Mouse (Mus musculus) heart, adult 18-20 months (tissue): ENCODE measurements around the gene Olfr774. TPM values are rescaled to one million over a fixed set of nuclear protein-coding genes. Genes with fewer than 3 reads are reported as not detected.
"Not testable (repeated sequence)": the region's sequence is repeated elsewhere in the genome, so short reads cannot be mapped to it uniquely, and the experiment has no call there.

Experiments
- DNase-seq, 2 experiments: peaks; one replicate each; pipeline ENCODE4 v3.0.0; 2021 to 2022; ENCODE audit warnings: mixed read lengths in 1 of 2
- long read RNA-seq, 2 experiments: library from polyadenylated mRNA; stranded (forward); transcript quantifications; one replicate each; pipeline ENCODE4 v2.0.0; 2021
- total RNA-seq, 2 experiments: library from RNA; stranded (reverse); gene quantifications; 2 replicates each; pipeline ENCODE4 v1.2.3; 2021

Gene Olfr774
- total RNA-seq: not detected
- long read RNA-seq, experiment 1: 0 reads
- long read RNA-seq, experiment 2: 0 reads

DNA sequence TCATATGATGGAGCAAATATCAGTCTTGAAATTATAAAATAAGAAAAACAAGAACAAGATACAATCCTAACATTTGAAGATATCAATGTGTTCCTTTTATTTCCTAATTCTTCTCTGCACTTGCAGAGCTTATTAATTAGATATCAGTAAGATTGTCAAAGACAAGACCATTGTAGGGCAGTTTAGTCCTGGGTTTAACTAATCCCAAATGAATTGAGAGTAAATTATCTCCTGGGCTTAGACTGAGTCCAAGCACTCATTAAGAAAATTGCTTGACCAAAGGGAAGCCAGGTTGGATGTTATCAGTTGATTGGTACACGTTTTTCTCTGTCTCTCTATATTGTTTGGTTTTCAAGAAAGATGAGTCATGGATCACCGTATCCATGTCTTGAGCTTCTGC lies at the start of gene Olfr774:
TSS of gene Olfr774 (plus strand) at position 301 of the 400 bp plus-strand sequence.
- DNase-seq: no peak

DNA sequence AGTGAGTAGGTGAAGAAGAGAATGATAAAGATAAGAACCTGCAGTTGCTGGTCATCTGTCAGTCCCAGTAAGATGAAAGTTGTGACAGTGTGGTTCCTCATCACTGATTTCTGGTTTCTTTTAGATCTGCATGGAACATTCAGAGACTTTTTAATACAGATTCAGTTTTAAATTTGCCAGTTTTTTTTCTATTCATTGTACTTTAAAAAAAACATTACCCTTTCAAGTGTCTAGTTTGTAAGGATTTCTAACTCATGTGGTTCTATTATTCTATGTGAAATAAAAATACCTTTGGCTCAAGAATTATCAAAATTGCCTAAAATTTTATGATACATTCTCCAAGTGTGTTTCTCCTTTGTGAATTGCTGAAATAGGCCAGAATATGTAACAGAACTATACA lies 48.7 kb upstream of the Olfr774 start, which contains the start of gene Olfr773:
TSS of gene Olfr773 (minus strand) at position 101 of the 400 bp plus-strand sequence.
- not testable (repeated sequence) for DNase-seq

DNA sequence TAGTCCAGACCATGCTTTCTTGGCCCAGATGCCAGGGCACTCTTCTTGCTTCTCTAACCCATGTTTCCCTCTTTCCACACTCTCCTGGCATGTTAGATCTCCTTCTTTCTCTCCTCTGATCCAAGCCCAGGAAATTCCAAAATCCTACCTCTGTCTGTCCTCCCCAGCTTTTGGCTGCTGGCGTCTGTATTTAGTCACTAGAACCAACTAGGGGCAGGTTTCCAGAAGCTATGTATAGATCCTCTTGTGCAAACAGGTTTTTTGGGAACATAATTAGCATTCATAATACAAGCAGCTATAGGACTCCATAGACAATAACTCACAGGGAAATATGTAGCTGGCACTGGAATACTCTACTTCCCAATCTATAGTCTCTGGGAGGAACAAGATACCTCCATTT lies 5.3 kb upstream of the Olfr774 start:
- DNase-seq: no peak

DNA sequence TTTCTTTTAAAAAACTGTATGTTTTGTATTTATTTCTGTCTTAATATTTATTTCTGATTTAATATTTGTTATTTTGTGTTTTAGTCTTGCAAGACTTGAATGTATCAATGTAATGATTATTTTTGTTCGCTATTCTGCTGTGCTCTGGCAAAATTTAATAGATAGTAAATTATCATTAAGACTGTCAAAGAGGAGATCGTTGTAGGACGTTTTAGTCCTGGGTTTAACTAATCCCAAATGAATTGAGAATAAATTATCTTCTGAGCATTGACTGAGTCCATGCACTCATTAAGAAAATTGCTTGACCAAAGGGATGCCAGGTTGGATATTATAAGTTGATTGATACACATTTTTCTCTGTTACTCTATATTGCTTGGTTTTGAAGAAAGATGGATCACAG lies 12.1 kb downstream of the Olfr774 start, which contains the start of gene Olfr775:
TSS of gene Olfr775 (plus strand) at position 301 of the 400 bp plus-strand sequence.
- no peak for DNase-seq

- DNase-seq: no peak
Measured at GRCm38 (mm10) chr10:129258827-129259226, 22.8 kb downstream of the Olfr774 start, which contains the start of gene Olfr776. Gene Olfr776 (plus strand): TSS chr10:129259127.

DNA sequence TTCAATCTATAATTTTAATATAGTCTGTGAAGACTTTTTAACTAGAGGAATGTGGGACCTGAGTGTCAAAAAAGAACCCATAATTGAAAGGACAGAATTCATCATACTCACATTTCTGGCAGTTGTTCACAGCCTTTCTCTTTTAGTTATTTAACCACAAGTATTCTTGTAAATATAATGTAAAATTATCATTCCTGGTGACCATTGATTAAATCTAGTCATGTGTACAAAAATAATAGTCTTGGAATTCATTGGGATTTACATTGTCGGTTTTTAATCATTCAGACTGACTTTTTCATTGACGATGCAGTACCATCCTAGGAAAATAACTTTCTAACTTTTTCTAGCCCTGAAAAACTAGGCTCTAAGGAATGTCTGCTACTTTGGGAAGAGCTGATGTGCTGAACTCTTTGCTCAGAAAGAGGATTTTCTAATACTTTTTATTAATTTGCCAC lies 35.1 kb downstream of the Olfr774 start, which contains the start of gene Olfr777:
TSS of gene Olfr777 (minus strand) at position 405 of the 455 bp plus-strand sequence.
- DNase-seq: no peak

Other genes with a start within 250 kb of the Olfr774 start
- gene Olfr9, start 246.8 kb upstream of the Olfr774 start, total RNA-seq: not detected
- gene Olfr763, start 225.4 kb upstream of the Olfr774 start, total RNA-seq: not detected
- gene Olfr764-ps1, start 196.3 kb upstream of the Olfr774 start, total RNA-seq: not detected
- gene Olfr765, start 186.2 kb upstream of the Olfr774 start, total RNA-seq: not detected
- gene Olfr766-ps1, start 167.2 kb upstream of the Olfr774 start, total RNA-seq: not detected
- not detected for gene Olfr767, start 153.3 kb upstream of the Olfr774 start, total RNA-seq
- not detected for gene Olfr768, start 136.8 kb upstream of the Olfr774 start, total RNA-seq
- gene Olfr769, start 118.3 kb upstream of the Olfr774 start, total RNA-seq: not detected
- not detected for gene Olfr770, start 97.2 kb upstream of the Olfr774 start, total RNA-seq
- not detected for gene Olfr771, start 71.5 kb upstream of the Olfr774 start, total RNA-seq
- gene Olfr772, start 58.3 kb upstream of the Olfr774 start, total RNA-seq: not detected
- not detected for gene Olfr773, start 48.8 kb upstream of the Olfr774 start, total RNA-seq
- gene Olfr775, start 12.2 kb downstream of the Olfr774 start, total RNA-seq: not detected
- gene Olfr776, start 22.9 kb downstream of the Olfr774 start, total RNA-seq: not detected
- not detected for gene Olfr777, start 35.3 kb downstream of the Olfr774 start, total RNA-seq
- gene Olfr780, start 81.9 kb downstream of the Olfr774 start, total RNA-seq: not detected
- gene Olfr781, start 92.7 kb downstream of the Olfr774 start, total RNA-seq: not detected
- gene Olfr782, start 112.6 kb downstream of the Olfr774 start, total RNA-seq: not detected
- not detected for gene Olfr784, start 147.9 kb downstream of the Olfr774 start, total RNA-seq
- gene Olfr785, start 169.2 kb downstream of the Olfr774 start, total RNA-seq: not detected
- not detected for gene Olfr786, start 191.1 kb downstream of the Olfr774 start, total RNA-seq
- gene Olfr787, start 225.7 kb downstream of the Olfr774 start, total RNA-seq: not detected
- gene Olfr788, start 234.8 kb downstream of the Olfr774 start, total RNA-seq: not detected
- gene Olfr789, start 248.5 kb downstream of the Olfr774 start, total RNA-seq: not detected